Mouse (Mus musculus) intestine, postnatal 0 days (tissue): ENCODE results near the gene Tph2. TPM values are rescaled to one million over a fixed set of nuclear protein-coding genes. Genes with fewer than 3 reads are reported as not detected.

Experiments used
- ATAC-seq: fragments of 200-750 bp; cut with Nextera tagmentation; 2 replicates; pipeline ENCODE4 v1.8.0; 2017; ENCODE audit warnings: mild to moderate bottlenecking, moderate TSS enrichment, moderate library complexity
- H3K27ac ChIP-seq: fragments of 300-500 bp; sonication (generic); 2 replicates; pipeline ENCODE4 v1.5.1; 2014; ENCODE audit warnings: mild to moderate bottlenecking, low read depth, low read length, moderate library complexity
- H3K27me3 ChIP-seq: fragments of 300-500 bp; sonication (generic); replicated peaks from 2 replicates; pipeline ENCODE4 v1.6.1; 2014; ENCODE audit warnings: low read length, mixed read lengths; ENCODE audit not compliant: control insufficient read depth, insufficient read depth
- H3K36me3 ChIP-seq: fragments of 300-500 bp; sonication (generic); 2 replicates; pipeline ENCODE4 v1.6.1; 2014; ENCODE audit warnings: mild to moderate bottlenecking, moderate library complexity; ENCODE audit not compliant: control insufficient read depth, insufficient read depth
- H3K4me1 ChIP-seq: fragments of 300-500 bp; sonication (generic); replicated peaks from 2 replicates; pipeline ENCODE4 v1.6.1; 2014; ENCODE audit warnings: antibody characterized with exemption, low read length, mixed read lengths; ENCODE audit not compliant: control insufficient read depth, insufficient read depth
- H3K4me2 ChIP-seq: fragments of 300-500 bp; sonication (generic); replicated peaks from 2 replicates; pipeline ENCODE4 v1.6.1; 2014; ENCODE audit warnings: low read depth, mild to moderate bottlenecking, moderate library complexity
- H3K4me3 ChIP-seq: fragments of 300-500 bp; sonication (generic); 2 replicates; pipeline ENCODE4 v1.5.1; 2014; ENCODE audit warnings: low read depth, low read length
- H3K9ac ChIP-seq: fragments of 300-500 bp; sonication (generic); 2 replicates; pipeline ENCODE4 v1.6.1; 2014; ENCODE audit warnings: mild to moderate bottlenecking, low read depth, low read length
- H3K9me3 ChIP-seq: fragments of 300-500 bp; sonication (generic); 2 replicates; pipeline ENCODE4 v1.6.1; 2016; ENCODE audit warnings: mixed run types; ENCODE audit not compliant: control insufficient read depth
- CTCF ChIP-seq: sonication (generic); IDR thresholded peaks from 2 replicates; pipeline ENCODE4 v1.5.1; 2016; ENCODE audit warnings: low read depth, mild to moderate bottlenecking, control low read depth, antibody characterized with exemption, moderate library complexity
- WGBS: fragments of 180-500 bp; shearing (Covaris S2); extraction: QIAGEN DNeasy Blood & Tissue Kit; methylation state at CpG from one replicate; pipeline ENCODE4 v1.1.7; 2014; 5-methylcytosine and 5-hydroxymethylcytosine counted together
- polyA plus RNA-seq: library from polyadenylated mRNA; unstranded; fragments of >200 nt; fragmentation: Nextera tagmentation; extraction: Ambion mirVana; gene quantifications from 2 replicates; pipeline ENCODE4 v1.2.1, GENCODE M21; 2015

Gene Tph2
- polyA plus RNA-seq, 1 experiment from 2014 or later = not detected

GRCm38 (mm10) chr10:115069123-115069911, 115.5 kb downstream of the Tph2 start:
- 81% methylated on average over 8 of the region's 8 CpGs for WGBS
- ATAC-seq = no peak
- TF ChIP-seq CTCF = no peak

GRCm38 (mm10) chr10:115063936-115064335, 120.9 kb downstream of the Tph2 start:
- no peaks in the 10 kb centered on the region for H3K4me1 ChIP-seq
- no peak overlapping the region for H3K4me2 ChIP-seq
- H3K27me3 ChIP-seq = no peaks in the 10 kb centered on the region
- H3K9ac ChIP-seq = no peak overlapping the region
- peaks cover 3% of the 10 kb centered on the region; the same call in 1 of the 2 replicates for H3K9me3 ChIP-seq
- no peak overlapping the region for H3K27ac ChIP-seq
- H3K4me3 ChIP-seq = no peak overlapping the region
- no peaks in the 10 kb centered on the region for H3K36me3 ChIP-seq
- 80% methylated on average over 7 of the region's 7 CpGs for WGBS
- TF ChIP-seq CTCF = no peak
- no peak for ATAC-seq

More at GRCm38 (mm10) chr10:115069123-115069911, 115.5 kb downstream of the Tph2 start:
- Histone ChIP-seq H3K4me2 (no peak overlapping the region), H3K9ac (no peak overlapping the region), H3K27ac (no peak overlapping the region), H3K4me1 (no peaks in the 10 kb centered on the region), H3K27me3 (no peaks in the 10 kb centered on the region), H3K36me3 (no peaks in the 10 kb centered on the region), H3K9me3 (peaks cover 3% of the 10 kb centered on the region; the same call in 1 of the 2 replicates), H3K4me3 (no peak overlapping the region)

- WGBS = 56% methylated on average over 2 of the region's 2 CpGs
- Histone ChIP-seq H3K4me2 (no peak overlapping the region), H3K27me3 (no peaks in the 10 kb centered on the region), H3K4me1 (no peaks in the 10 kb centered on the region), H3K4me3 (no peak overlapping the region), H3K9ac (no peak overlapping the region), H3K36me3 (no peaks in the 10 kb centered on the region), H3K9me3 (peaks cover 3% of the 10 kb centered on the region; the same call in 1 of the 2 replicates), H3K27ac (no peak overlapping the region)
- TF ChIP-seq CTCF = no peak
- ATAC-seq = no peak
Observed at GRCm38 (mm10) chr10:115061498-115061897, 123.3 kb downstream of the Tph2 start.

GRCm38 (mm10) chr10:115060759-115061158, 124.1 kb downstream of the Tph2 start:
- ATAC-seq = no peak
- no peak overlapping the region for H3K4me3 ChIP-seq
- H3K9ac ChIP-seq = no peak overlapping the region
- no peaks in the 10 kb centered on the region for H3K4me1 ChIP-seq
- no peaks in the 10 kb centered on the region for H3K36me3 ChIP-seq
- H3K27me3 ChIP-seq = no peaks in the 10 kb centered on the region
- no peak overlapping the region for H3K27ac ChIP-seq
- no peak overlapping the region for H3K4me2 ChIP-seq
- 73% methylated on average over 7 of the region's 7 CpGs for WGBS
- no peak for TF ChIP-seq CTCF
- H3K9me3 ChIP-seq = peaks cover 3% of the 10 kb centered on the region; the same call in 1 of the 2 replicates

- no peaks in the 10 kb centered on the region for H3K36me3 ChIP-seq
- H3K27ac ChIP-seq = no peak overlapping the region
- peak; percentile 65 for TF ChIP-seq CTCF
- H3K4me1 ChIP-seq = no peaks in the 10 kb centered on the region
- H3K27me3 ChIP-seq = no peaks in the 10 kb centered on the region
- ATAC-seq = no peak
- no peak overlapping the region for H3K9ac ChIP-seq
- no peak overlapping the region for H3K4me3 ChIP-seq
- no peaks in the 10 kb centered on the region for H3K9me3 ChIP-seq
- WGBS = 60% methylated on average over 4 of the region's 4 CpGs
- no peak overlapping the region for H3K4me2 ChIP-seq
Observed at GRCm38 (mm10) chr10:115051602-115052001, 133.2 kb downstream of the Tph2 start.

- WGBS = 86% methylated on average over 10 of the region's 12 CpGs
- Histone ChIP-seq H3K9ac (no peak overlapping the region), H3K9me3 (no peaks in the 10 kb centered on the region), H3K27me3 (no peaks in the 10 kb centered on the region), H3K4me2 (no peak overlapping the region), H3K27ac (no peak overlapping the region), H3K4me1 (no peaks in the 10 kb centered on the region), H3K36me3 (no peaks in the 10 kb centered on the region), H3K4me3 (no peak overlapping the region)
- no peak for TF ChIP-seq CTCF
- ATAC-seq = no peak
Observed at GRCm38 (mm10) chr10:115050674-115051073, 134.1 kb downstream of the Tph2 start.
